Mouse (Mus musculus): ENCODE measurements around the gene Ralgds. TPM values are rescaled to one million over a fixed set of nuclear protein-coding genes. Genes with fewer than 3 reads are reported as not detected.

The Ralgds gene
- total and polyA plus RNA-seq, 2 experiments from 2014 or later: 84.6 to 292 TPM

DNA sequence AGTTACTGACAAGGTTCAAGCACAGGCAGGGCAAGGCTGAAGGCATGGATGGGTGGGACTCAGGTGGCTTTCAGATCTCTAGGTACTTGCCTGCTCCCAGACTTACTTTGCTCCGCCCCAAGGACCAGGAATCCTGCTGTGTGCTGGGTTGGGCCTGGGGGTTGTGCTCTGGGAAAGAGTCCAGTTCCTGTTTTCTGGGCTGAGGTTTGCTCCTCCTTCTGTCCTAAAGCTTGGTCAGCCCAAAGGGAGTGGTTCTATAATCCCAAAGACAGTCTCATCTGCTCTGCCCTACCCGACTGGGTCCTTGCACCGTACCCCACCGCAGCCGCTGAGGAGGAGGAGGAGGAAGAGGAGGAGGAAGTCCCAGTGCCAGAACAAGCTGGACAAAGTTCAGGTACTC is 16.3 kb upstream of the Ralgds start, which contains the start of gene Gbgt1:
Gene Gbgt1 (plus strand): TSS at position 221 of the 400 bp plus-strand sequence.
- Histone ChIP-seq H3K4me2 (ENCODE audit: low read depth, low read length, poor library complexity, severe bottlenecking) (no peak within 1 kb of the TSS), H3K4me1 (ENCODE audit: insufficient read depth, low read length) (no peaks in the 10 kb centered on the region)

DNA sequence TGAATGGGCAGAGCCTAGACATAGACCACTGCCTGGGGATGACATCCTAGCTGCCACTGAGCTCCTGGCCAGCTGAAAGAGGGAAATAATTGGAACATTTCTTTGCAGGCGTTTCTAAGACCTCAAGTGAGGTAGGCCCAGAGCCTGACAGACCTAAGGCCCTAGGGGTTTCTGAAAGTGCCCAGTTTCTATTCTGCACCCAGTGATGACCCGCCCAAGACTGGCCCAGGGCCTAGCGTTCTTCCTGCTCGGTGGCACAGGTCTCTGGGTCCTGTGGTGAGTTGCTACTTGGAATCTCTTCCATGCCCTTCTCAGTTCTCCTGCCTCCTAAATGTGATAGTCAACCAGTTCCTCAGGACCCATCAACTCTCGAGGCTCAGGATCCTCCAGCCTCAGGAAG is 15.4 kb upstream of the Ralgds start:
- Histone ChIP-seq H3K4me3 (ENCODE audit: low read depth, low read length) (no peak overlapping the region), H3K4me1 (ENCODE audit: insufficient read depth, low read length) (no peaks in the 10 kb centered on the region), H3K4me2 (ENCODE audit: low read depth, low read length, poor library complexity, severe bottlenecking) (no peak overlapping the region), H3K27me3 (ENCODE audit: insufficient read depth, low read length) (no peaks in the 10 kb centered on the region), H3K27ac (ENCODE audit: low read depth, low read length) (no peak overlapping the region), H3K36me3 (ENCODE audit: insufficient read depth, low read length) (no peaks in the 10 kb centered on the region), H3K9ac (replicated peaks; ENCODE audit: low read length, poor library complexity, severe bottlenecking) (no peak overlapping the region), H3K9me3 (ENCODE audit: low read length) (no peaks in the 10 kb centered on the region)
- no peak for DNase-seq (ENCODE audit: low spot score)
- no peak for TF ChIP-seq CTCF (IDR thresholded peaks at IDR 0.05)
- no peak for ATAC-seq (ENCODE audit: low FRiP score)
- WGBS: 83% methylated on average over 5 of the region's 5 CpGs

More for the DNA sequence above, 16.3 kb upstream of the Ralgds start, which contains the start of gene Gbgt1:
- WGBS: 80% methylated on average over 5 of the region's 5 CpGs
- Histone ChIP-seq H3K4me3 (ENCODE audit: low read depth, low read length) (no peak within 1 kb of the TSS), H3K27ac (ENCODE audit: low read depth, low read length) (no peak within 1 kb of the TSS), H3K9me3 (ENCODE audit: low read length) (no peaks in the 10 kb centered on the region), H3K9ac (replicated peaks; ENCODE audit: low read length, poor library complexity, severe bottlenecking) (no peak within 1 kb of the TSS), H3K27me3 (ENCODE audit: insufficient read depth, low read length) (no peaks in the 10 kb centered on the region), H3K36me3 (ENCODE audit: insufficient read depth, low read length) (no peaks in the 10 kb centered on the region)
- ATAC-seq (ENCODE audit: low FRiP score) (no peak), DNase-seq (ENCODE audit: low spot score) (no peak)
- no peak for TF ChIP-seq CTCF (IDR thresholded peaks at IDR 0.05)

DNA sequence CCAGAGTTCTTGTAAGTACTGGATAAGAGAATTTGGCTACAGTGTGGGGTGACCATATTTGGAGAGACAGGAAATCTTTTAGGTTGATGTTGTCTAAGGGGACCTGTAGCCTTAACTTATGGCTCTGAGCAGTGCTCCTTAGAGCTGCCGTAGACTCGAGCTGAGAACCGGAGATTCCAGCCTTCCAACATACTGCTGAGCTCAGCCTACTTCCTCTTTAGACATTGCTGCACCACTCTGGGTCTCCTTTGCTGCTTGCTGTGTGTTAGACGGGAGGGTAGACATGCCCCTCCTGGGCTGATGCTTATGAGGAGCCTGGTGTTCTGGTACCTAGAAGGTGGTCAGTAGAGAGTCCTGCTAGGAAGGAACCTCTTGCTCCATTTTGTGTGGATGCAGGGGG is 14.5 kb upstream of the Ralgds start:
- no peak overlapping the region for H3K9ac ChIP-seq (replicated peaks; ENCODE audit: low read length, poor library complexity, severe bottlenecking)
- no peak overlapping the region for H3K4me3 ChIP-seq (ENCODE audit: low read depth, low read length)
- H3K4me1 ChIP-seq (ENCODE audit: insufficient read depth, low read length): no peaks in the 10 kb centered on the region
- H3K9me3 ChIP-seq (ENCODE audit: low read length): no peaks in the 10 kb centered on the region
- TF ChIP-seq CTCF (IDR thresholded peaks at IDR 0.05): no peak
- 83% methylated on average over 4 of the region's 4 CpGs for WGBS
- no peaks in the 10 kb centered on the region for H3K27me3 ChIP-seq (ENCODE audit: insufficient read depth, low read length)
- DNase-seq (ENCODE audit: low spot score): no peak
- H3K4me2 ChIP-seq (ENCODE audit: low read depth, low read length, poor library complexity, severe bottlenecking): no peak overlapping the region
- ATAC-seq (ENCODE audit: low FRiP score): no peak
- no peak overlapping the region for H3K27ac ChIP-seq (ENCODE audit: low read depth, low read length)
- H3K36me3 ChIP-seq (ENCODE audit: insufficient read depth, low read length): no peaks in the 10 kb centered on the region

DNA sequence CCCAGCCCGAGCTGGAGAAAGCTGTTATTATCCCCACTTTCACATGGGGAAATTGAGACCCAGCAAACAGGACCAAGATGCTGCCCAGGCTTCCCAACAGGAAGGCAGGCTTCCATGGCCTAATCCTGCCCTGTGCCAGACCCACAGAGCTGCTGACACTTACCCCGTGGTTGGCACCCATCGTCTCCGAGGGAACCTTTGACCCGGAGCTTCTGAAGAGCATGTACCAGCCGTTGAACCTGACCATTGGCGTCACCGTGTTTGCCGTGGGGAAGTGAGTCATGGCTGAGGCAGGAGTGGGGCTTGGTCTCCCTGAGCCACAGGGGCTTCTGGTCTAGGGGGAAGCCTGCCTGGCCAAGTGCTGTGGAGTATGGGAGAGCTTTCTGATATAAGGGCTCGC is 9.9 kb upstream of the Ralgds start:
- 84% methylated on average over 10 of the region's 10 CpGs for WGBS
- no peaks in the 10 kb centered on the region for H3K27me3 ChIP-seq (ENCODE audit: insufficient read depth, low read length)
- no peak overlapping the region for H3K9ac ChIP-seq (replicated peaks; ENCODE audit: low read length, poor library complexity, severe bottlenecking)
- H3K4me1 ChIP-seq (ENCODE audit: insufficient read depth, low read length): no peaks in the 10 kb centered on the region
- no peak for TF ChIP-seq CTCF (IDR thresholded peaks at IDR 0.05)
- H3K9me3 ChIP-seq (ENCODE audit: low read length): no peaks in the 10 kb centered on the region
- H3K27ac ChIP-seq (ENCODE audit: low read depth, low read length): no peak overlapping the region
- ATAC-seq (ENCODE audit: low FRiP score) (no peak), DNase-seq (ENCODE audit: low spot score) (no peak)
- H3K36me3 ChIP-seq (ENCODE audit: insufficient read depth, low read length): no peaks in the 10 kb centered on the region
- no peak overlapping the region for H3K4me3 ChIP-seq (ENCODE audit: low read depth, low read length)
- H3K4me2 ChIP-seq (ENCODE audit: low read depth, low read length, poor library complexity, severe bottlenecking): no peak overlapping the region

DNA sequence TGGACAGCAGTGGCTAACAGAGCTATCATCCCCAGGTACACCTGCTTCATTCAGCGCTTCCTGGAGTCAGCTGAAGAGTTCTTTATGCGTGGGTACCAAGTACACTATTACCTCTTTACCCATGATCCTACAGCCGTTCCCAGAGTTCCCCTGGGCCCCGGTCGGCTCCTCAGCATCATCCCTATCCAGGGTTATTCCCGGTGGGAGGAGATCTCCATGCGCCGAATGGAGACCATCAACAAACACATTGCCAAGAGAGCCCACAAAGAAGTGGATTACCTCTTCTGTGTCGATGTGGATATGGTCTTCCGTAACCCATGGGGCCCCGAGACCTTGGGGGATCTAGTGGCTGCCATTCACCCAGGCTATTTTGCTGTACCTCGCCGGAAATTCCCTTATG is 8.2 kb upstream of the Ralgds start:
- Histone ChIP-seq H3K9ac (replicated peaks; ENCODE audit: low read length, poor library complexity, severe bottlenecking) (no peak overlapping the region), H3K27me3 (ENCODE audit: insufficient read depth, low read length) (no peaks in the 10 kb centered on the region), H3K27ac (ENCODE audit: low read depth, low read length) (no peak overlapping the region), H3K4me2 (ENCODE audit: low read depth, low read length, poor library complexity, severe bottlenecking) (no peak overlapping the region), H3K4me1 (ENCODE audit: insufficient read depth, low read length) (no peaks in the 10 kb centered on the region), H3K4me3 (ENCODE audit: low read depth, low read length) (no peak overlapping the region), H3K36me3 (ENCODE audit: insufficient read depth, low read length) (no peaks in the 10 kb centered on the region), H3K9me3 (ENCODE audit: low read length) (no peaks in the 10 kb centered on the region)
- ATAC-seq (ENCODE audit: low FRiP score): no peak
- 89% methylated on average over 13 of the region's 13 CpGs for WGBS
- TF ChIP-seq CTCF (IDR thresholded peaks at IDR 0.05): no peak
- no peak for DNase-seq (ENCODE audit: low spot score)

DNA sequence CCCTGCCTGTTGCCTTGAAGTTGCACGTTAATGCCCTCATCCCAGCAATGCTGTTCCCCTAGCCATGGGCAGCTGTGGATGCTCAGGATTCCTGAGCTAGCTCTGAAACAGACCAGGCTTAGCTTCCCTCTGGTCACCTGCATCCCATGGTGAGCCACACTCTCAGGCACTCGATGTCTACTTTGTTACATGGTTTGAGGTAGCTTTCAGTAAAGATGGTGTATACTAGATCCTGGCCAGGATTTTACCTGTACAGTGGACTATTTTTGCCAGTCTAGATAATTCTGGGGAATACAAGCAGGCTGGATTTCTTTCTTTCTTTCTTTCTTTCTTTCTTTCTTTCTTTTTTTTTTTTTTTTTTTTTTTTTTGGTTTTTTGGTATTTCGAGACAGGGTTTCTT is 7.1 kb upstream of the Ralgds start, which contains the start of gene Gm10134:
Gene Gm10134 (plus strand): TSS at position 301 of the 400 bp plus-strand sequence.
- no peaks in the 10 kb centered on the region for H3K36me3 ChIP-seq (ENCODE audit: insufficient read depth, low read length)
- no peak within 1 kb of the TSS for H3K9ac ChIP-seq (replicated peaks; ENCODE audit: low read length, poor library complexity, severe bottlenecking)
- H3K9me3 ChIP-seq (ENCODE audit: low read length): no peaks in the 10 kb centered on the region
- H3K4me2 ChIP-seq (ENCODE audit: low read depth, low read length, poor library complexity, severe bottlenecking): no peak within 1 kb of the TSS
- TF ChIP-seq CTCF (IDR thresholded peaks at IDR 0.05): no peak
- DNase-seq (ENCODE audit: low spot score): no peak
- H3K27me3 ChIP-seq (ENCODE audit: insufficient read depth, low read length): no peaks in the 10 kb centered on the region
- no peak within 1 kb of the TSS for H3K4me3 ChIP-seq (ENCODE audit: low read depth, low read length)
- no peak within 1 kb of the TSS for H3K27ac ChIP-seq (ENCODE audit: low read depth, low read length)
- ATAC-seq (ENCODE audit: low FRiP score): no peak
- WGBS: 81% methylated on average over 3 of the region's 3 CpGs
- no peaks in the 10 kb centered on the region for H3K4me1 ChIP-seq (ENCODE audit: insufficient read depth, low read length)

Measured in midbrain, postnatal 0 days (tissue).